Mouse (Mus musculus) kidney, embryonic 15.5 days (tissue): ENCODE data around the gene Osm. TPM values are rescaled to one million over a fixed set of nuclear protein-coding genes. Genes with fewer than 3 reads are reported as not detected.
A peak's percentile ranks its signal among the peaks of the same experiment; 100 is the strongest.

ENCODE experiments used
- ATAC-seq: fragments of 200-750 bp; cut with Nextera tagmentation; replicated peaks from 2 replicates; pipeline ENCODE4 v1.8.0; 2017; ENCODE audit warnings: moderate TSS enrichment; ENCODE audit not compliant: low FRiP score
- H3K27ac ChIP-seq: fragments of 300-500 bp; sonication (generic); 2 replicates; pipeline ENCODE4 v1.5.1; 2015; ENCODE audit warnings: mild to moderate bottlenecking, inconsistent platforms
- H3K27me3 ChIP-seq: fragments of 300-500 bp; sonication (generic); 2 replicates; pipeline ENCODE4 v1.6.1; 2015; ENCODE audit warnings: inconsistent platforms
- H3K36me3 ChIP-seq: fragments of 300-500 bp; sonication (generic); 2 replicates; pipeline ENCODE4 v1.6.1; 2015; ENCODE audit warnings: inconsistent platforms
- H3K4me1 ChIP-seq: fragments of 300-500 bp; sonication (generic); 2 replicates; pipeline ENCODE4 v1.6.1; 2015; ENCODE audit warnings: inconsistent platforms
- H3K4me2 ChIP-seq: fragments of 300-500 bp; sonication (generic); 2 replicates; pipeline ENCODE4 v1.6.1; 2015; ENCODE audit warnings: moderate library complexity, mild to moderate bottlenecking, inconsistent platforms
- H3K4me3 ChIP-seq: fragments of 300-500 bp; sonication (generic); replicated peaks from 2 replicates; pipeline ENCODE4 v1.5.1; 2015; ENCODE audit warnings: mild to moderate bottlenecking, inconsistent platforms
- H3K9ac ChIP-seq: fragments of 300-500 bp; sonication (generic); 2 replicates; pipeline ENCODE4 v1.6.1; 2015; ENCODE audit warnings: mild to moderate bottlenecking, inconsistent platforms
- H3K9me3 ChIP-seq: fragments of 300-500 bp; sonication (generic); replicated peaks from 2 replicates; pipeline ENCODE4 v1.6.1; 2016; ENCODE audit warnings: inconsistent platforms
- WGBS: fragments of 180-500 bp; shearing (Covaris S2); methylation state at CpG from one replicate; pipeline ENCODE4 v1.1.7; 2015; ENCODE audit warnings: mixed read lengths; 5-methylcytosine and 5-hydroxymethylcytosine counted together
- polyA plus RNA-seq: library from polyadenylated mRNA; unstranded; fragments of >200 nt; fragmentation: Nextera tagmentation; extraction: Ambion mirVana; gene quantifications from 2 replicates; pipeline ENCODE4 v1.2.1, GENCODE M21; 2015

Gene Osm
- polyA plus RNA-seq, 1 experiment from 2014 or later: not detected

GRCm38 (mm10) chr11:4202995-4203704, 33.1 kb upstream of the Osm start:
- ATAC-seq: no peak
- no peaks in the 10 kb centered on the region for H3K27me3 ChIP-seq
- H3K9me3 ChIP-seq: no peaks in the 10 kb centered on the region
- H3K4me3 ChIP-seq: no peak overlapping the region
- WGBS: 62% methylated on average over 12 of the region's 12 CpGs
- no peak overlapping the region for H3K4me2 ChIP-seq
- no peak overlapping the region for H3K9ac ChIP-seq
- peaks cover 25% of the 10 kb centered on the region for H3K4me1 ChIP-seq
- H3K27ac ChIP-seq: peak overlapping the region; percentile 85
- peaks cover 25% of the 10 kb centered on the region for H3K36me3 ChIP-seq

GRCm38 (mm10) chr11:4203705-4204074, 32.5 kb upstream of the Osm start:
- H3K4me1 ChIP-seq: peaks cover 20% of the 10 kb centered on the region
- no peak overlapping the region for H3K4me2 ChIP-seq
- peak; percentile 71 for ATAC-seq
- peaks cover 30% of the 10 kb centered on the region for H3K36me3 ChIP-seq
- H3K27ac ChIP-seq: peak overlapping the region; percentile 85
- H3K9ac ChIP-seq: no peak overlapping the region
- 14% methylated on average over 2 of the region's 2 CpGs for WGBS
- H3K4me3 ChIP-seq: no peak overlapping the region
- H3K27me3 ChIP-seq: no peaks in the 10 kb centered on the region
- no peaks in the 10 kb centered on the region for H3K9me3 ChIP-seq

GRCm38 (mm10) chr11:4205097-4205655, 31.0 kb upstream of the Osm start:
- WGBS: 78% methylated on average over 5 of the region's 5 CpGs
- H3K4me2 ChIP-seq: no peak overlapping the region
- peaks cover 43% of the 10 kb centered on the region for H3K36me3 ChIP-seq
- H3K9me3 ChIP-seq: no peaks in the 10 kb centered on the region
- no peak overlapping the region for H3K27ac ChIP-seq
- no peak overlapping the region for H3K9ac ChIP-seq
- H3K4me3 ChIP-seq: no peak overlapping the region
- ATAC-seq: no peak
- H3K4me1 ChIP-seq: peaks cover 19% of the 10 kb centered on the region
- no peaks in the 10 kb centered on the region for H3K27me3 ChIP-seq

GRCm38 (mm10) chr11:4205951-4206350, 30.3 kb upstream of the Osm start:
- Histone ChIP-seq H3K4me3 (no peak overlapping the region), H3K27me3 (no peaks in the 10 kb centered on the region), H3K9ac (no peak overlapping the region), H3K4me2 (no peak overlapping the region), H3K27ac (no peak overlapping the region), H3K36me3 (peaks cover 51% of the 10 kb centered on the region), H3K4me1 (peaks cover 19% of the 10 kb centered on the region), H3K9me3 (no peaks in the 10 kb centered on the region)
- WGBS: 84% methylated on average over 7 of the region's 7 CpGs
- no peak for ATAC-seq

GRCm38 (mm10) chr11:4206563-4206962, 29.7 kb upstream of the Osm start:
- H3K4me2 ChIP-seq: no peak overlapping the region
- no peak overlapping the region for H3K9ac ChIP-seq
- H3K36me3 ChIP-seq: peaks cover 57% of the 10 kb centered on the region
- no peak for ATAC-seq
- peaks cover 19% of the 10 kb centered on the region for H3K4me1 ChIP-seq
- no peak overlapping the region for H3K4me3 ChIP-seq
- H3K27me3 ChIP-seq: no peaks in the 10 kb centered on the region
- WGBS: 68% methylated on average over 6 of the region's 6 CpGs
- H3K27ac ChIP-seq: no peak overlapping the region
- H3K9me3 ChIP-seq: no peaks in the 10 kb centered on the region

GRCm38 (mm10) chr11:4207655-4208054, 28.6 kb upstream of the Osm start:
- peaks cover 67% of the 10 kb centered on the region for H3K36me3 ChIP-seq
- no peak for ATAC-seq
- H3K4me1 ChIP-seq: peaks cover 19% of the 10 kb centered on the region
- H3K9me3 ChIP-seq: no peaks in the 10 kb centered on the region
- H3K9ac ChIP-seq: no peak overlapping the region
- WGBS: 92% methylated on average over 9 of the region's 9 CpGs
- no peak overlapping the region for H3K4me2 ChIP-seq
- no peak overlapping the region for H3K27ac ChIP-seq
- no peaks in the 10 kb centered on the region for H3K27me3 ChIP-seq
- no peak overlapping the region for H3K4me3 ChIP-seq

GRCm38 (mm10) chr11:4209556-4209955, 26.7 kb upstream of the Osm start:
- Histone ChIP-seq H3K36me3 (peaks cover 86% of the 10 kb centered on the region), H3K9me3 (no peaks in the 10 kb centered on the region), H3K27me3 (no peaks in the 10 kb centered on the region), H3K4me1 (0 out of 2 replicates have a peak, but pooled peaks cover 7% of the 10 kb centered on the region), H3K4me2 (no peak overlapping the region), H3K9ac (no peak overlapping the region), H3K4me3 (no peak overlapping the region), H3K27ac (no peak overlapping the region)
- no peak for ATAC-seq
- 77% methylated on average over 5 of the region's 5 CpGs for WGBS

GRCm38 (mm10) chr11:4210786-4211185, 25.4 kb upstream of the Osm start:
- Histone ChIP-seq H3K4me1 (no peaks in the 10 kb centered on the region), H3K4me2 (no peak overlapping the region), H3K36me3 (peaks cover 95% of the 10 kb centered on the region), H3K4me3 (no peak overlapping the region), H3K9me3 (no peaks in the 10 kb centered on the region), H3K27me3 (no peaks in the 10 kb centered on the region), H3K9ac (no peak overlapping the region), H3K27ac (no peak overlapping the region)
- 22% methylated on average over 1 of the region's 1 CpGs for WGBS
- no peak for ATAC-seq

GRCm38 (mm10) chr11:4213107-4213506, 23.1 kb upstream of the Osm start:
- 73% methylated on average over 10 of the region's 10 CpGs for WGBS

GRCm38 (mm10) chr11:4214572-4214971, 21.6 kb upstream of the Osm start:
- whole genome bisulfite sequencing: 96% methylated on average over 14 of the region's 14 CpGs
- H3K36me3 ChIP-seq: peaks cover 61% of the 10 kb centered on the region
- H3K4me2 ChIP-seq: no peak overlapping the region
- H3K9me3 ChIP-seq: no peaks in the 10 kb centered on the region
- peaks cover 19% of the 10 kb centered on the region for H3K4me1 ChIP-seq
- H3K9ac ChIP-seq: no peak overlapping the region
- H3K27ac ChIP-seq: no peak overlapping the region
- H3K27me3 ChIP-seq: peaks cover 10% of the 10 kb centered on the region
- no peak overlapping the region for H3K4me3 ChIP-seq
- no peak for ATAC-seq

More at GRCm38 (mm10) chr11:4213107-4213506, 23.1 kb upstream of the Osm start:
- Histone ChIP-seq H3K36me3 (peaks cover 73% of the 10 kb centered on the region), H3K9ac (no peak overlapping the region), H3K4me3 (no peak overlapping the region), H3K4me1 (peaks cover 6% of the 10 kb centered on the region), H3K27me3 (no peaks in the 10 kb centered on the region), H3K27ac (no peak overlapping the region), H3K4me2 (no peak overlapping the region), H3K9me3 (no peaks in the 10 kb centered on the region)
- no peak for ATAC-seq

- Histone ChIP-seq H3K4me2 (no peak overlapping the region), H3K36me3 (peaks cover 56% of the 10 kb centered on the region), H3K27ac (no peak overlapping the region), H3K9ac (no peak overlapping the region), H3K4me1 (peaks cover 21% of the 10 kb centered on the region), H3K27me3 (peaks cover 13% of the 10 kb centered on the region), H3K9me3 (no peaks in the 10 kb centered on the region), H3K4me3 (no peak overlapping the region)
- ATAC-seq: no peak
- 79% methylated on average over 10 of the region's 10 CpGs for WGBS
Measured at GRCm38 (mm10) chr11:4215061-4215460, 21.2 kb upstream of the Osm start.

- Histone ChIP-seq H3K27me3 (peaks cover 15% of the 10 kb centered on the region), H3K4me2 (no peak overlapping the region), H3K36me3 (peaks cover 42% of the 10 kb centered on the region), H3K4me3 (no peak overlapping the region), H3K4me1 (peaks cover 23% of the 10 kb centered on the region), H3K9ac (no peak overlapping the region), H3K9me3 (no peaks in the 10 kb centered on the region), H3K27ac (peak overlapping the region; percentile 16; the same call in 1 of the 2 replicates)
- 76% methylated on average over 9 of the region's 9 CpGs for WGBS
- no peak for ATAC-seq
Measured at GRCm38 (mm10) chr11:4216248-4217000, 19.8 kb upstream of the Osm start.
